Mouse (Mus musculus) cerebellum, adult 2 months (tissue): ENCODE results near the gene Zfhx3. TPM values are rescaled to one million over a fixed set of nuclear protein-coding genes. Genes with fewer than 3 reads are reported as not detected.

Source experiments
- DNase-seq, 2 experiments: peaks; one replicate each; pipeline ENCODE4 v3.0.0; 2021
- H3K27ac ChIP-seq: fragments of 200-500 bp; 2 replicates; pipeline ENCODE4 v1.5.1; 2012; ENCODE audit warnings: low read length, control low read depth, inconsistent platforms; ENCODE audit not compliant: insufficient read depth
- H3K27me3 ChIP-seq: fragments of 200-500 bp; 2 replicates; pipeline ENCODE4 v1.6.1; 2012; ENCODE audit warnings: inconsistent platforms, mild to moderate bottlenecking, low read length, moderate library complexity; ENCODE audit not compliant: control insufficient read depth, insufficient read depth
- H3K4me1 ChIP-seq: fragments of 200-500 bp; 2 replicates; pipeline ENCODE4 v1.6.1; 2011; ENCODE audit warnings: low read length; ENCODE audit not compliant: control insufficient read depth, insufficient read depth
- H3K4me3 ChIP-seq: fragments of 200-500 bp; replicated peaks from 2 replicates; pipeline ENCODE3; 2011; ENCODE audit warnings: mild to moderate bottlenecking, low read depth, low read length, control low read depth; ENCODE audit not compliant: insufficient read depth
- CTCF ChIP-seq: fragments of 200-500 bp; IDR thresholded peaks from 2 replicates; pipeline ENCODE4 v1.5.1; 2011; ENCODE audit warnings: low read depth, mild to moderate bottlenecking, control low read depth, low read length, moderate library complexity, borderline replicate concordance; ENCODE audit not compliant: insufficient read depth
- POLR2A ChIP-seq: fragments of 200-500 bp; IDR thresholded peaks from 2 replicates; pipeline ENCODE4 v1.6.1; 2011; ENCODE audit warnings: low read length, control low read depth, borderline replicate concordance; ENCODE audit not compliant: insufficient read depth
- WGBS: fragments of 180-500 bp; shearing (Covaris S2); methylation state at CpG from one replicate; pipeline ENCODE4 v1.1.7; 2018; 5-methylcytosine and 5-hydroxymethylcytosine counted together
- polyA plus RNA-seq: library from polyadenylated mRNA; depleted of rRNA; stranded (reverse); fragments of >200 nt; gene quantifications from 2 replicates; pipeline ENCODE4 v1.2.3, GENCODE M21; 2012

The Zfhx3 gene
- polyA plus RNA-seq, 1 experiment = 3.3 TPM

DNA sequence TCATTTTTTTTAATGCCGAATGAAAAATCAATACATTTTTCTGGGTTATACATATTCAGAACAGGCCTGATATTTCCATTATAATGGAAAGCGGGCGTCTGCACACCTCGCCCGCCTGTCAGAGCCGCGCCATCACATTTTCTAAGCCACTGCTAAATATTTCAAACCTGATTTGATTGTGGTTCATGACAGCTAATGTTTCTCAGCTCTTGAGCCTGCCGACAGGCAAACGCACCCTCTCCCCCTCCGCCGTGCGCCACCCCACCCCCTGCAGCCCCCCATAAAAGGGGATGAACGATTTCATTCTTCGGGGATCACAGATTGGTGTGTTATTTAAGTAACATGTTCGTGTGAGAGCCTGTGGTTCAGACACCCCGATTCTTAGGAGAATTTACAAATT, 966.1 kb downstream of the Zfhx3 start:
- no peak for DNase-seq
- no peaks in the 10 kb centered on the region for H3K27me3 ChIP-seq
- TF ChIP-seq POLR2A = no peak
- no peak for TF ChIP-seq CTCF
- H3K4me3 ChIP-seq = no peak overlapping the region
- 80% methylated on average over 16 of the region's 16 CpGs for WGBS
- no peak overlapping the region for H3K27ac ChIP-seq
- no peaks in the 10 kb centered on the region for H3K4me1 ChIP-seq

DNA sequence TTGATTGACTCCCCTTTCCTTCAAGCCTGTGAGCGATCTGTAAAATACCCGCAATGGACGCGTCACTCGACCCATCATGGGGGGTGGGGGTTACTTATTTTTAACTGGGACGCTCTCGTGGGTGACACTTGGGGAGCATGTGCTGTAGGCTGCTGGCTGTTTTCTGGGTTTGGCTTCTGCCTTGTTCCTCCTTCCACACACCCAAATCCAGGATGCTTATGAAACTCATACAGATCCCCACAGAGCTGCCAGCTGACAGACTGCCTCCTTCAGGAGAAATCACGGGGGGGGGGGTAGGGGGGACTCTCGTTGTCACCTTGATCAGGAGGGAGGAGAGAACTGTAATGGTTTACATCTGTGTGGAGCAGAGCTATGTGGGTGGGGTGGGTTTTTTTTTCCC, 966.6 kb downstream of the Zfhx3 start:
- TF ChIP-seq CTCF (no peak), POLR2A (no peak)
- no peak for DNase-seq
- 54% methylated on average over 9 of the region's 9 CpGs for WGBS
- H3K27ac ChIP-seq = no peak overlapping the region
- no peaks in the 10 kb centered on the region for H3K27me3 ChIP-seq
- no peak overlapping the region for H3K4me3 ChIP-seq
- no peaks in the 10 kb centered on the region for H3K4me1 ChIP-seq

DNA sequence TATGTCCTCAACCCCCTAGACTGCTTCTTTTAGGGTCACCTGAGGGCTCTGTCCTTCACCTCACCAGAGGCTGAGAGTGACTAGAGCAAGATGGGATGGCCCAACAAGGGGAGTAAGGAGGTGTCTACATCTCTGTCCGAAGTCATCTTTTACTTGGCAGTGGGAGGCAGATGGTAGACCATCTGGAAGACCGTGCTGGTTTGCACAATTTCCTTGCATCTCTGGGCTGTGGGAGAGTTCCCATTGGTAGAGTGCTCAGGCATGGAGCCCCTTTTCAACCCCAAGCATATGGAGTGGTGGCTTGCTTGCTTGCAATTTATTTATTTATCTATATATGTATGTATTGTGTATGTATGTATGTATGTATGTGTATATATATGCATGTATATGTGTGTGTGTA, 967.0 kb downstream of the Zfhx3 start:
- Histone ChIP-seq H3K27me3 (no peaks in the 10 kb centered on the region), H3K4me3 (no peak overlapping the region), H3K4me1 (no peaks in the 10 kb centered on the region), H3K27ac (no peak overlapping the region)
- 15% methylated on average over 2 of the region's 2 CpGs for WGBS
- TF ChIP-seq POLR2A (no peak), CTCF (no peak)
- DNase-seq = no peak

DNA sequence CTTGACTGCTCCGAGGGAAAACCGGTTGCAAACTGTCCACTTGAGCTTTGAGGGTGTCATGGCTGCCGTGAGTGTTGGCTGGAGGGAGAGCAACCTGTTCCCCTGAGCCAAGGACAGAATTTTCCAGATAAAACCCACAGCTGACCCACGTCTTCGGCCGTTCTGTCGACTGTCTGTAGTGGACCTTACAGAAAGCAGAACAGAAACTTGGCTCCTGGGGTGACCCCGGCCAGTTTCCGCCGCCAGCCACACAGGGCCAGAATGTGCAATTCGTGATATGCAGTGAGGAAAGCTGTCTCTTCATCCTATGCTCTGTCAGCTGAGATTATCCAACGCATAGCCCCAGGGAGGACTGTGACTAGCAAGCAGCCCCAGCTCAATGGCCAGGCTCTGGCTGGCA, 968.4 kb downstream of the Zfhx3 start:
- Histone ChIP-seq H3K4me3 (no peak overlapping the region), H3K4me1 (no peaks in the 10 kb centered on the region), H3K27ac (no peak overlapping the region), H3K27me3 (no peaks in the 10 kb centered on the region)
- TF ChIP-seq POLR2A = no peak
- TF ChIP-seq CTCF = no peak
- no peak for DNase-seq
- 64% methylated on average over 12 of the region's 12 CpGs for WGBS

DNA sequence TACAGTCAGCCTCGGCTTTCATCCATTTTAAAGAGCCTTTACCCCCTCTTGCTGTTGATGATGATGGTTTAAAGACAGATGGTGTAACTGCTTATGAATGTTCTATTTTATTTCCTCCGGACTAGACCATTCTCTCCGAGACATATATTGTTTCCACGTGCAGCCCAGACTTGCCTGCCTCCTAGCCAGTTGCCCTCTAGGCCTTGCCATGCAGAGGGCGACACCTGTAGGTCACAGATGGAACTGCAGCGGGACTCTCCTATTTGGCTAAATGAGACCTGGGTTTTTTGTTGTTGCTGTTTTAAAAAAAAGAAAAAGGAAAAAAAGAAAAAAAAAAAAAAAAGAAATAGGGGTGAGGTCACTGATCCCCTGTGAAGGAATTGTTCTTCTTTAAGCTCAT, 969.1 kb downstream of the Zfhx3 start:
- DNase-seq = peak; percentile 76 to 86
- H3K4me3 ChIP-seq = no peak overlapping the region
- peak; percentile 98 for TF ChIP-seq CTCF
- no peak for TF ChIP-seq POLR2A
- WGBS = 6% methylated on average over 6 of the region's 6 CpGs
- no peaks in the 10 kb centered on the region for H3K4me1 ChIP-seq
- no peak overlapping the region for H3K27ac ChIP-seq
- no peaks in the 10 kb centered on the region for H3K27me3 ChIP-seq

DNA sequence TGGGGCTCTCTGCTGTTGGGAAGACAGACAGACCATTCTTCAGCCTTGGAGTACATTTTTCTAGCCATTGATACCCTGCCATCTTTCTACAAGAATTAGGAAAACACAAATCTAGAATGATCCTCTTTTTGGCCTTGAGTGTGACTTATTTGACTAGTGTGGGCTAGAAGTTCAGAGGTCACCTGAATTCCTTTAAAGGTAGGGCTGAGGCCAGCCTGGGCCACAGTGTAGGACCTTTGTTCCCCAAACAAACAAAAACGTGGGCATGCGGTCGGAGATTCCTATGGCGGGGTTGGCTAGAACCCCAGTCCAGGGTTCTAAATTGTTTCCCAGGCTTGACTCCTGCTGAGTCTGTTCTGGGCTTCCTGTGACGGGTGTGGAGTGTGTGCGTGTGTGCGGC, 970.6 kb downstream of the Zfhx3 start:
- TF ChIP-seq POLR2A = no peak
- no peak for TF ChIP-seq CTCF

DNA sequence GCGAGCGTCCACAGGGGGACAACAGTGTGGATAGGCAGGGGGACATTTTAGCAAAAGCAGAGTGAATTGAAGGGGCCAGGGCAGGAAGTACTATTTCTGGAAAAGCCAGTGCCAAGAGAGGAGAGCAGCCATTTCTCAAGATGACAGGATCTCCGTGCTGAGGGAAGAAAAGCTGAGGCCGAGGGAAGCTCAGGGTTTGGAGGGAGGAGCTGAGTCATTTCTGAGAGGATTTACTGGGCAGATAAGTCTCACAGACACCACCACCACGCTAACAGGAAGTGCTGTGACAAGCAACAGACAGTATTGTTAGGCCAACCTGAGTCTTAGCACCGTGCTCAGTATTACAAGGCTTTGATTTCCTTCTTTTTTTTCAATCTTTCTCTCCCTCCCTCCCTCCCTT, 973.0 kb downstream of the Zfhx3 start:
- Histone ChIP-seq H3K4me1 (no peaks in the 10 kb centered on the region), H3K4me3 (no peak overlapping the region), H3K27me3 (no peaks in the 10 kb centered on the region), H3K27ac (no peak overlapping the region)
- WGBS = 67% methylated on average over 6 of the region's 6 CpGs
- no peak for DNase-seq
- no peak for TF ChIP-seq CTCF
- no peak for TF ChIP-seq POLR2A

More for the DNA sequence above, 970.6 kb downstream of the Zfhx3 start:
- H3K27ac ChIP-seq = no peak overlapping the region
- no peak overlapping the region for H3K4me3 ChIP-seq
- no peak for DNase-seq
- no peaks in the 10 kb centered on the region for H3K27me3 ChIP-seq
- H3K4me1 ChIP-seq = no peaks in the 10 kb centered on the region
- 92% methylated on average over 7 of the region's 7 CpGs for WGBS

DNA sequence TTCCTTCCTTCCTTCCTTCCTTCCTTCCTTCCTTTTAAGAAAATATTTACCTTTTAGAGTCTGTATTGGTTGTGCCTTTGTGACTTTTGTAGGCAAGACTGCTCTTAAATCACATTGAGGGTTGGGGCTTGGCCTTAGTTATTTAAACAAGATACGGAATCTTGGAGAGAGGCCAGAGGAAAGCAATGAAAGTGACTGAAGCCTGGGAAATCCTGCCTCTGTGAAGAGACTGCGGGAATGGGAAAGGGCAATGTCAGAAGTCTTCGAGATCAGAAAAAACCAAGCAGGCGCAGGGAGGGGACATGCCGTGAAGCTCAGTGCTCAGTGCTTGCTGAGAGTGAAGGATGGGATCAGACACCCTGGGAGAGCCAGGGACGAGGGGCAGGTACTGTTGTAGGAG, 973.4 kb downstream of the Zfhx3 start:
- TF ChIP-seq CTCF (no peak), POLR2A (no peak)
- 59% methylated on average over 6 of the region's 6 CpGs for WGBS
- no peak overlapping the region for H3K4me3 ChIP-seq
- no peaks in the 10 kb centered on the region for H3K4me1 ChIP-seq
- DNase-seq = no peak
- no peaks in the 10 kb centered on the region for H3K27me3 ChIP-seq
- no peak overlapping the region for H3K27ac ChIP-seq

DNA sequence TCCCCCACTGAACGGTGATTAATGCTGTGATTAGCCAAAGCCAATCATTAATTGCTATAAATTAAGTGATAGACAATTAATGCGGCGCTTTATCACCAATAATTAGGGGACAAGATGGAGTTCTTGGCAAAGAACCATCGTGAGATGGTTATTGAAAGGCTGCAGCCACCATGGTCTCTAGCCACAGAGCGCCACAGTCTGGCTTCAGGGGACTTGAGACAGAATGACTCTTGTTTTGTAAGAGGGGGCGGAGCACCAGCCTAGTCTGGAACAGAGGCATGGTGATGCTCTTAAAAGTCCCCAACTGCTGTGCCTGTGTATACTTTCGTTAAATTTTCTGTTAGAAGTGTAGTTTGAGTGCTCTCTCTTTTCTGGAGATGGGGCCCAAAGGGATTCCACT, 977.7 kb downstream of the Zfhx3 start:
- H3K4me1 ChIP-seq = no peaks in the 10 kb centered on the region
- H3K27me3 ChIP-seq = no peaks in the 10 kb centered on the region
- H3K27ac ChIP-seq = no peak overlapping the region
- WGBS = 87% methylated on average over 7 of the region's 7 CpGs
- H3K4me3 ChIP-seq = no peak overlapping the region
- no peak for DNase-seq
- TF ChIP-seq CTCF = no peak
- no peak for TF ChIP-seq POLR2A
